Mouse (Mus musculus) liver, embryonic 16.5 days (tissue): ENCODE measurements at regions not wholly inside any gene's neighbourhood (a gene's known extent, or its start where the extent isn't known, plus 50 kb on each side); places are given as distances from the start of the nearest gene placed in this dataset.
"Not testable (repeated sequence)": the region's sequence is repeated elsewhere in the genome, so short reads cannot be mapped to it uniquely, and the experiment has no call there.

Experiments
- ATAC-seq: fragments of 200-750 bp; cut with Nextera tagmentation; 2 replicates; pipeline ENCODE4 v1.8.0; 2017; ENCODE audit warnings: low read depth, mild to moderate bottlenecking, moderate number of reproducible peaks, moderate library complexity
- H3K27ac ChIP-seq: fragments of 300-500 bp; sonication (generic); 2 replicates; pipeline ENCODE4 v1.5.1; 2014; ENCODE audit warnings: mild to moderate bottlenecking, low read length
- H3K27me3 ChIP-seq: fragments of 300-500 bp; sonication (generic); 2 replicates; pipeline ENCODE4 v1.6.1; 2014; ENCODE audit warnings: low read depth, low read length, mixed read lengths; ENCODE audit not compliant: control insufficient read depth, insufficient read depth
- H3K36me3 ChIP-seq: fragments of 300-500 bp; sonication (generic); 2 replicates; pipeline ENCODE4 v1.6.1; 2014; ENCODE audit warnings: mild to moderate bottlenecking; ENCODE audit not compliant: control insufficient read depth, insufficient read depth
- H3K4me1 ChIP-seq: fragments of 300-500 bp; sonication (generic); 2 replicates; pipeline ENCODE4 v1.6.1; 2014; ENCODE audit warnings: low read depth, low read length, mixed read lengths; ENCODE audit not compliant: control insufficient read depth
- H3K4me2 ChIP-seq: fragments of 300-500 bp; sonication (generic); 2 replicates; pipeline ENCODE4 v1.6.1; 2014; ENCODE audit warnings: low read depth, low read length, mixed read lengths
- H3K4me3 ChIP-seq: fragments of 300-500 bp; sonication (generic); 2 replicates; pipeline ENCODE4 v1.5.1; 2014; ENCODE audit warnings: low read depth, mild to moderate bottlenecking, low read length
- H3K9ac ChIP-seq: fragments of 300-500 bp; sonication (generic); 2 replicates; pipeline ENCODE4 v1.6.1; 2014; ENCODE audit warnings: low read depth, low read length
- H3K9me3 ChIP-seq: fragments of 300-500 bp; sonication (generic); replicated peaks from 2 replicates; pipeline ENCODE4 v1.6.1; 2016; ENCODE audit warnings: low read length; ENCODE audit not compliant: control insufficient read depth
- WGBS: fragments of 180-500 bp; shearing (Covaris S2); extraction: QIAGEN DNeasy Blood & Tissue Kit; methylation state at CpG from one replicate; pipeline ENCODE4 v1.1.7; 2014; ENCODE audit not compliant: insufficient replicate concordance; 5-methylcytosine and 5-hydroxymethylcytosine counted together

- no peak overlapping the region for H3K4me3 ChIP-seq
- H3K27ac ChIP-seq, result no peak overlapping the region
- H3K36me3 ChIP-seq, result no peaks in the 10 kb centered on the region
- no peaks in the 10 kb centered on the region for H3K4me1 ChIP-seq
- H3K9ac ChIP-seq, result no peak overlapping the region
- H3K27me3 ChIP-seq, result no peaks in the 10 kb centered on the region
- H3K4me2 ChIP-seq, result no peak overlapping the region
- ATAC-seq, result no peak
- H3K9me3 ChIP-seq, result no peaks in the 10 kb centered on the region
Observed at GRCm38 (mm10) chr16:20814240-20814639, 79.9 kb upstream of the Thpo start.

GRCm38 (mm10) chr16:20812025-20812424 is 77.7 kb upstream of the Thpo start:
- H3K4me1 ChIP-seq, H3K4me3 ChIP-seq, H3K9me3 ChIP-seq, H3K4me2 ChIP-seq, H3K27me3 ChIP-seq, H3K9ac ChIP-seq, H3K36me3 ChIP-seq, H3K27ac ChIP-seq, ATAC-seq: not testable (repeated sequence)
- 76% methylated on average over 5 of the region's 5 CpGs for WGBS

GRCm38 (mm10) chr16:20810322-20810721 is 76.0 kb upstream of the Thpo start:
- H3K36me3 ChIP-seq, result no peaks in the 10 kb centered on the region
- ATAC-seq, result no peak
- no peak overlapping the region for H3K4me3 ChIP-seq
- H3K4me1 ChIP-seq, result no peaks in the 10 kb centered on the region
- H3K4me2 ChIP-seq, result no peak overlapping the region
- WGBS, result 24% methylated on average over 3 of the region's 3 CpGs
- H3K27ac ChIP-seq, result no peak overlapping the region
- H3K9ac ChIP-seq, result no peak overlapping the region
- no peaks in the 10 kb centered on the region for H3K27me3 ChIP-seq
- no peaks in the 10 kb centered on the region for H3K9me3 ChIP-seq

DNA sequence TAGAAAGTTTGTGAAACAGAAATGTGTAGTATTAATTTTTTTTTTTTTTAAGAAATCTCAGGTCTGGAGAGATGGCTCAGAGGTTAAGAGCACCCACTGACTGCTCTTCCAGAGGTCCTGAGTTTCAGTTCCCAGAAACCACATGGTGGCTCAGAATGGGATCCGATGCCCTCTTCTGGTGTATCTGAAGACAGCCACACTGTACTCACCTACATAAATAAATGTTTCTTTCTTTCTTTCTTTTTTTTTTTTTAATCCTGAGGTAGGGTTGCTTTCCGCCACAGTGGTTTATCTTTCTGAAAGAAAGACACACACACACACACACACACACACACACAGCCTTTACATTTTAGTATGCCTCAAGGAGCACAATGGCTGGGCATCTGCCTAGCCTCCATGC is 74.0 kb upstream of the Thpo start:
- WGBS, result 63% methylated on average over 2 of the region's 2 CpGs
- Histone ChIP-seq H3K4me1 (no peaks in the 10 kb centered on the region; the same call in 1 of the 2 replicates), H3K4me3 (no peak overlapping the region), H3K27ac (no peak overlapping the region), H3K4me2 (no peak overlapping the region), H3K36me3 (no peaks in the 10 kb centered on the region), H3K27me3 (no peaks in the 10 kb centered on the region), H3K9me3 (no peaks in the 10 kb centered on the region), H3K9ac (no peak overlapping the region)
- no peak for ATAC-seq

- WGBS, result 53% methylated on average over 7 of the region's 7 CpGs
- Histone ChIP-seq H3K27me3 (no peaks in the 10 kb centered on the region), H3K4me2 (no peak overlapping the region), H3K9me3 (no peaks in the 10 kb centered on the region), H3K9ac (no peak overlapping the region), H3K4me1 (no peaks in the 10 kb centered on the region; the same call in 1 of the 2 replicates), H3K36me3 (no peaks in the 10 kb centered on the region), H3K4me3 (no peak overlapping the region), H3K27ac (no peak overlapping the region)
- ATAC-seq, result no peak
Observed at GRCm38 (mm10) chr16:20806739-20807138, 72.4 kb upstream of the Thpo start.

- Histone ChIP-seq H3K4me2 (no peak overlapping the region), H3K9me3 (no peaks in the 10 kb centered on the region), H3K36me3 (no peaks in the 10 kb centered on the region), H3K4me3 (no peak overlapping the region), H3K27me3 (no peaks in the 10 kb centered on the region), H3K9ac (no peak overlapping the region), H3K4me1 (no peaks in the 10 kb centered on the region; the same call in 1 of the 2 replicates), H3K27ac (no peak overlapping the region)
- ATAC-seq, result no peak
- 55% methylated on average over 6 of the region's 6 CpGs for WGBS
Observed at GRCm38 (mm10) chr16:20805793-20806192, 71.5 kb upstream of the Thpo start.

DNA sequence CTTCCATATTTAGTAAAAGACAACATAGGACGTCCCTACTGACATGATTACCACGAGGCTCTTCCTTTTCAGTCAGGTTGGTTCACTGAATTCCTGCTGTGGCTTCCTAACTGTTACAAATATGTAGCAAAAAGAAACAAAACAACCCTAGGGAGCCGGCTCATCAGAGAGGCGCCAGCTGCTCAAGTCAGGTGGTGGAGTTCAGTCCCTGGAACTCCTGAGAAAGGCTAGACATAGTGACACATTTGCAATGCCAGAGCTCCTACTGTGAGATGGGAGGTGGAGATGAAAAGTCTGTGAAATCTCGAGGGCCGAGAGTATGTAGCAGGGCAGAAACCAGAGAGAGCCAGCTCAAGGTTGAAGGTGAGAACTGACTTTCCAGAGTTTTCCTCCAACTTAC is 70.8 kb upstream of the Thpo start:
- no peak for ATAC-seq
- H3K27ac ChIP-seq, result no peak overlapping the region
- H3K4me3 ChIP-seq, result no peak overlapping the region
- no peaks in the 10 kb centered on the region for H3K36me3 ChIP-seq
- no peaks in the 10 kb centered on the region for H3K9me3 ChIP-seq
- 27% methylated on average over 6 of the region's 6 CpGs for WGBS
- no peak overlapping the region for H3K9ac ChIP-seq
- no peaks in the 10 kb centered on the region for H3K27me3 ChIP-seq
- H3K4me1 ChIP-seq, result no peaks in the 10 kb centered on the region; the same call in 1 of the 2 replicates
- H3K4me2 ChIP-seq, result peak overlapping the region; percentile 61; the same call in 1 of the 2 replicates

- Histone ChIP-seq H3K27ac (no peak overlapping the region), H3K4me1 (no peaks in the 10 kb centered on the region; the same call in 1 of the 2 replicates), H3K9ac (no peak overlapping the region), H3K27me3 (no peaks in the 10 kb centered on the region), H3K9me3 (no peaks in the 10 kb centered on the region), H3K4me3 (peak overlapping the region; percentile 41), H3K36me3 (no peaks in the 10 kb centered on the region), H3K4me2 (peak overlapping the region; percentile 61)
- under 1% methylated on average over 7 of the region's 10 CpGs for WGBS
- ATAC-seq, result peak; percentile 47; the same call in 1 of the 2 replicates
Observed at GRCm38 (mm10) chr16:20804601-20805017, 70.3 kb upstream of the Thpo start.

- Histone ChIP-seq H3K4me1 (no peaks in the 10 kb centered on the region; the same call in 1 of the 2 replicates), H3K27me3 (no peaks in the 10 kb centered on the region), H3K36me3 (no peaks in the 10 kb centered on the region), H3K4me3 (no peak overlapping the region), H3K9ac (no peak overlapping the region), H3K4me2 (no peak overlapping the region), H3K9me3 (no peaks in the 10 kb centered on the region), H3K27ac (no peak overlapping the region)
- WGBS, result 54% methylated on average over 7 of the region's 7 CpGs
- ATAC-seq, result no peak
Observed at GRCm38 (mm10) chr16:20803278-20803930, 69.1 kb upstream of the Thpo start.
